Mouse (Mus musculus): ENCODE measurements around the gene Ghrhr. TPM values are rescaled to one million over a fixed set of nuclear protein-coding genes. Genes with fewer than 3 reads are reported as not detected.

The Ghrhr gene
- polyA plus RNA-seq, 1 experiment from 2014 or later = 0.12 TPM

DNA sequence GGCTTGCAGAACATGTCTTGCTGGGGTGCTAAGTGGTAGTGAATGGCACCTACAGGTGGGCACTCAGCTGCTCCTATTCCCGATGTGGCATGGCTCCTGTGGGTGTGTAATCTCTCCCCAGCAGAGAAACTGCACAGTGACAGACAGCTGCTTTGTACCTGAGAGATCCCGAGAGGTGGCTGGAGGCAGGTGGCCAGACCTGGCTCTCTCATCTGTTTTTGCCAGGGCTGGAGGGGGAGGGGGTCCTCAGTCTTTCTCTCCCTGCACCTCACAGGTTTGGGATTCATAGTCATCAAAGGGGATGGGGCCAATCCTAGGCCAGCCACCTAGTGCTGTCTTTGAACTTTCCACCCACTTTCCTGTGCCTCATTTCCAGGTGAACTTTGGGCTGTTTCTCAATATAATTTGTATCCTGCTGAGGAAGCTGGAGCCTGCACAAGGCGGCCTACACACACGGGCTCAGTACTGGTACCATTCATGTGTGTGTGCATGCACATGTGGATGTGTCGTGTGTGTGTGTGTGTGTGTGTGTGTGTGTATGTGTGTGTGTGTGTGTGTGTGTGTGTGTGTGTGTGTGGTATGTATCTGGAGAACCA is 8.4 kb downstream of the Ghrhr start:
- Histone ChIP-seq H3K27me3 (replicated peaks; ENCODE audit: insufficient read depth, low read length) (no peaks in the 10 kb centered on the region), H3K36me3 (ENCODE audit: insufficient read depth, low read length) (no peaks in the 10 kb centered on the region)
- 59% methylated on average over 5 of the region's 5 CpGs for WGBS

DNA sequence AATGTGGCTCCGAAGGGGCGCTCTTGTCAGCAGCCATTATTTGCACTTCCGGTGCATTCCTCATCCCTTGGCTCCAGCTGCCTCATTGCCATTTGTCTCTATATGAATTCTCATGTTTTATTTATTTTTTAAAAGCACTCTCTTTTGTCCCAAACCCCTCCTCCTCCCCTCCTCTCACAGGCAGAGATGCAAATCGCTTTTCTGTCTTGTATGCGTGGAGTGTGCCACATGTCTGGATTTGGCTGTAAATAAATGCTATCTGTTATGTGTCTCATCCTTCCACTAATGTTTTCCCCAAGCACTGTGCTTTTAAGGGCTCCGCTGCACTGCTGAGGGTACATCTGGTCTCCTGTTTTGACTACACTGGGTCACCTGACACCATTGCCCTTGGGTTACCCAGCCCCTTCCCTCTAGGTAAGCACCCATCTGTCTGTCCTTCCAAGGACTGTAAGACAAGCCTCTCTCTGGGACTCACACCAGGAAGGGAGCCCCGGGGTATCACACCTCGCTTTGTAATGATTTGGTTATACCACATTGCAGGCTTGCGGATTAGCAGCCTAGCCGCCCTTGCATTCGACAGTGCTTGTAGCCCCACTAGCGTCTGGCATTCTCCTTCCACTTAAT is 12.6 kb downstream of the Ghrhr start:
- TF ChIP-seq CTCF (IDR thresholded peaks at IDR 0.05) (no peak), EP300 (IDR thresholded peaks at IDR 0.05) (no peak)
- no peak overlapping the region for H3K9ac ChIP-seq (replicated peaks; ENCODE audit: low read depth)
- WGBS = 40% methylated on average over 12 of the region's 12 CpGs
- ATAC-seq (no peak), DNase-seq (ENCODE audit: low spot score) (no peak)
- no peak overlapping the region for H3K4me2 ChIP-seq (replicated peaks; ENCODE audit: low read depth, low read length)
- H3K4me1 ChIP-seq (ENCODE audit: insufficient read depth, low read depth, low read length) = no peaks in the 10 kb centered on the region
- H3K36me3 ChIP-seq (ENCODE audit: insufficient read depth, low read length) = no peaks in the 10 kb centered on the region
- H3K27ac ChIP-seq (ENCODE audit: low read length) = no peak overlapping the region
- H3K9me3 ChIP-seq (ENCODE audit: low read length) = no peaks in the 10 kb centered on the region
- H3K4me3 ChIP-seq (ENCODE audit: low read depth, low read length) = no peak overlapping the region
- no peaks in the 10 kb centered on the region for H3K27me3 ChIP-seq (replicated peaks; ENCODE audit: insufficient read depth, low read length)

More for the DNA sequence above, 8.4 kb downstream of the Ghrhr start:
- ATAC-seq (no peak), DNase-seq (ENCODE audit: low spot score) (no peak)
- Histone ChIP-seq H3K9me3 (ENCODE audit: low read length) (no peaks in the 10 kb centered on the region), H3K4me1 (ENCODE audit: insufficient read depth, low read depth, low read length) (no peaks in the 10 kb centered on the region), H3K4me2 (replicated peaks; ENCODE audit: low read depth, low read length) (no peak overlapping the region), H3K4me3 (ENCODE audit: low read depth, low read length) (no peak overlapping the region), H3K27ac (ENCODE audit: low read length) (no peak overlapping the region), H3K9ac (replicated peaks; ENCODE audit: low read depth) (no peak overlapping the region)
- TF ChIP-seq CTCF (IDR thresholded peaks at IDR 0.05) = no peak
- no peak for TF ChIP-seq EP300 (IDR thresholded peaks at IDR 0.05)

DNA sequence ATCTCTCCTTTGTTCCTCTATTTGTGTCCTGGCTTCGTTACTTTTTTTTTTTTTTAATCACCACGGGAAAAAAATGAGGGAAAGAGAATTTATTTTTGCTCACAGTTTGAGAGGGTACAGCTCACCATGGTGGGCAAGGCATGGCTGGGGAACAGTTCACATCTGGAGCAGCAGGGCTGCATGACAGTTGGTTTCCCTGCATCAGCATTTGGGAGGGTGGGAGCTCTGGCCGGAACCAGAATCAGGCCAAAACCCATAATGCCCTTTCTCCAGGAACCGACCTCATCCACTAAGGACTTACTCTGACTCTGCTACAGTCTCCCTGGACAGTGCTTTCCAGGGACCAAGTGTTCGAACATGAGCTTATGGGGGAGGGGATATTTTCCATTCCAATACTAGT is 13.2 kb downstream of the Ghrhr start:
- Histone ChIP-seq H3K4me2 (replicated peaks; ENCODE audit: low read depth, low read length) (no peak overlapping the region), H3K27me3 (replicated peaks; ENCODE audit: insufficient read depth, low read length) (no peaks in the 10 kb centered on the region), H3K36me3 (ENCODE audit: insufficient read depth, low read length) (no peaks in the 10 kb centered on the region), H3K9me3 (ENCODE audit: low read length) (no peaks in the 10 kb centered on the region), H3K27ac (ENCODE audit: low read length) (no peak overlapping the region), H3K4me1 (ENCODE audit: insufficient read depth, low read depth, low read length) (no peaks in the 10 kb centered on the region), H3K4me3 (ENCODE audit: low read depth, low read length) (no peak overlapping the region), H3K9ac (replicated peaks; ENCODE audit: low read depth) (no peak overlapping the region)
- ATAC-seq = no peak
- TF ChIP-seq CTCF (IDR thresholded peaks at IDR 0.05) (no peak), EP300 (IDR thresholded peaks at IDR 0.05) (no peak)
- WGBS = 48% methylated on average over 5 of the region's 5 CpGs
- DNase-seq (ENCODE audit: low spot score) = no peak

DNA sequence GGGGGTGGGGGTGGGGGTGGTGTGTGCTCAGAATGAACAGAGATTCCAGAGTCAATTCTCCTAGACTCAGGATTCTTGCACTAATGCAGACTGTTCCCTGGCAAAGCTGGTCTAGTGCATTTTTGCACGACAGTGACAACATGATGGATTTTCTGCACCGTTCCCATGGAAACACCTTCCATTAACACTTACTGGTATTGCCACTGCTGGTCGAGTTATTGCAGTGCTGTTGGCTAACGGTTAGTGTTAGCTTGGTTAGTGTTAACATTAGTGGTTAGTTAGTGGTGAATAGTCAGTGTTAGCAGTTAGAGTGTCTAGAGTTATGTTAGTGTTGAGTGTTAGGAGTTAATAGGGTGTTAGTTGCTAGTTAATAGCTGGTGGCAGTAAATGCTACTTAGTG is 15.7 kb downstream of the Ghrhr start:
- 18% methylated on average over 4 of the region's 4 CpGs for WGBS
- H3K4me3 ChIP-seq (ENCODE audit: low read depth, low read length) = no peak overlapping the region
- TF ChIP-seq CTCF (IDR thresholded peaks at IDR 0.05) = no peak
- TF ChIP-seq EP300 (IDR thresholded peaks at IDR 0.05) = no peak
- H3K4me2 ChIP-seq (replicated peaks; ENCODE audit: low read depth, low read length) = no peak overlapping the region
- no peak for ATAC-seq
- H3K9me3 ChIP-seq (ENCODE audit: low read length) = no peaks in the 10 kb centered on the region
- H3K36me3 ChIP-seq (ENCODE audit: insufficient read depth, low read length) = no peaks in the 10 kb centered on the region
- no peak for DNase-seq (ENCODE audit: low spot score)
- H3K4me1 ChIP-seq (ENCODE audit: insufficient read depth, low read depth, low read length) = no peaks in the 10 kb centered on the region
- H3K9ac ChIP-seq (replicated peaks; ENCODE audit: low read depth) = no peak overlapping the region
- no peak overlapping the region for H3K27ac ChIP-seq (ENCODE audit: low read length)
- H3K27me3 ChIP-seq (replicated peaks; ENCODE audit: insufficient read depth, low read length) = no peaks in the 10 kb centered on the region

DNA sequence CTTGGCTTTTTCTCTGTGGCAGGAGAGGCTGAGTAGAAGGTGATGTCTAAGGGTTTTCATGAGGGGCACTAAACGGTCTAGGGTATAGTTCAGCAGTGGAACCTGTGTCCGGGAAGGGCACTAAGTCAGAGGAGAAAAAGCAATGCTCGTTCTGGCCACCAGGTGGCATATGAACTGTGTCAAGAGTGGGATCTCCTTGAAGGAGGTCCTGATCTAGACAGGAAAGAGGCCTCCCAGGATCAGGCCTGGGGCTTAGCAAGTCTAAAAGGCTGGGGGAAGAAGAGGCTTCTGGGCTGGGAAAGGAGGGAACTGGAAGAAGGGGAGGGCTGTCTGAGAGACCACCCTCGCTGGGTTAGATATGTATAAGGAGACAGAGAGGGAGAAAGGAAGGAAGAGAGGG is 16.4 kb downstream of the Ghrhr start:
- 2% methylated on average over 4 of the region's 4 CpGs for WGBS
- no peak overlapping the region for H3K27ac ChIP-seq (ENCODE audit: low read length)
- no peaks in the 10 kb centered on the region for H3K9me3 ChIP-seq (ENCODE audit: low read length)
- peak; percentile 93 for TF ChIP-seq CTCF (IDR thresholded peaks at IDR 0.05)
- TF ChIP-seq EP300 (IDR thresholded peaks at IDR 0.05) = no peak
- H3K4me1 ChIP-seq (ENCODE audit: insufficient read depth, low read depth, low read length) = no peaks in the 10 kb centered on the region
- peak; percentile 27 for ATAC-seq
- no peak overlapping the region for H3K4me2 ChIP-seq (replicated peaks; ENCODE audit: low read depth, low read length)
- no peak overlapping the region for H3K4me3 ChIP-seq (ENCODE audit: low read depth, low read length)
- no peaks in the 10 kb centered on the region for H3K36me3 ChIP-seq (ENCODE audit: insufficient read depth, low read length)
- no peaks in the 10 kb centered on the region for H3K27me3 ChIP-seq (replicated peaks; ENCODE audit: insufficient read depth, low read length)
- H3K9ac ChIP-seq (replicated peaks; ENCODE audit: low read depth) = no peak overlapping the region
- DNase-seq (ENCODE audit: low spot score) = peak; percentile 78

DNA sequence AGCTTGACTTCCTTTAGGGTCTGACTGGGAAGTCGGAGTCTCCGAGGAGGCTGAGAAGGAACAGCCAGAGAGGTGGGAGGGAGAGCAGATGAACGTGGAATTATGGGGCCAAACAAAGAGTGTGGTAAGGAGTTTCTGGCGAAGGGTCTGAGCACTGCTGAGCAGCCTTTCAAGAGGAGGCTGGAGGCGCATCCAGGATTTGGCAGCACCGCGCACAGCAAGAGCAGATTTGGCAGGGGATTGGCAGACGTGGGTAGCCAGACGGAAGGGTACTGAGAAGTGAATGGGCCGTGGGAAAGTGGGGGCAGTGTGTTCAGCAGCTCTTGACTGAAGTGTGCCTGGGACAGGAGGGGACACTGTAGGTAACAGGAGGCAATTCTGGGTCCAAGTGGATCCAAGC is 18.8 kb downstream of the Ghrhr start:
- Histone ChIP-seq H3K9me3 (ENCODE audit: low read length) (no peaks in the 10 kb centered on the region), H3K4me1 (ENCODE audit: insufficient read depth, low read depth, low read length) (no peaks in the 10 kb centered on the region), H3K4me3 (ENCODE audit: low read depth, low read length) (no peak overlapping the region), H3K27ac (ENCODE audit: low read length) (no peak overlapping the region), H3K4me2 (replicated peaks; ENCODE audit: low read depth, low read length) (no peak overlapping the region), H3K36me3 (ENCODE audit: insufficient read depth, low read length) (no peaks in the 10 kb centered on the region), H3K27me3 (replicated peaks; ENCODE audit: insufficient read depth, low read length) (no peaks in the 10 kb centered on the region), H3K9ac (replicated peaks; ENCODE audit: low read depth) (no peak overlapping the region)
- no peak for ATAC-seq
- no peak for DNase-seq (ENCODE audit: low spot score)
- 62% methylated on average over 10 of the region's 10 CpGs for WGBS
- no peak for TF ChIP-seq CTCF (IDR thresholded peaks at IDR 0.05)
- no peak for TF ChIP-seq EP300 (IDR thresholded peaks at IDR 0.05)
